9 mouse cellular contexts compared by ENCODE assay signal in the genomic region with DNA sequence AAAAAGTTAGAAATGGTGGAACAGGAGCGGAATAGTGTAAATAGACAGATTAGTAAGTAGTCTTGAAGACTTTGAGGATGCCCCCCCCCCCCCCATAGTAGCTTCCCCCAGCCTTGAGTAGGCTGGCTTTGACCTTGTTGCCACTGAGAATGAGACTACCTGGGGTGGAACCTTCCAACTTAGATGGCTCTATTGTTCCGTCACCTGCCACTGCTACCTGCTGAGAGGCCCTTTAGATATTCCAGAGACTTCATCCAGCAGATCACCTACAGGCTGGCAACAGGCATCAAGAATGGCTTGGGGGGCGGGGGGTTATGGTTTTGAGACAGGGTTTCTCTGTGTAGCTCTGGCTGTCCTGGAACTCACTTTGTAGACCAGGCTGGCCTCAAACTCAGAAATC. TPM values are rescaled to one million over a fixed set of nuclear protein-coding genes. Genes with fewer than 3 reads are reported as not detected.
DNase-seq lines count a peak whose midpoint lies in the region; ATAC-seq lines count a peak whose summit lies in the region.
"Had no signal": no experiment of that assay in that cellular context is flagged by ENCODE, and none has a peak within 500 bp of the region (broad histone marks: within the 10 kb centered on the region; RNA-seq: fewer than 3 reads in every experiment).

No protein-coding gene starts in this region.

- H3K9me3 ChIP-seq in erythroblast, embryonic 14.5 days (ENCODE audit: control insufficient read depth, low read length): no peaks in the 10 kb centered on the region
- no peaks in the 10 kb centered on the region for H3K9me3 ChIP-seq in kidney, embryonic 15.5 days (replicated peaks)
- H3K9me3 ChIP-seq in liver, embryonic 15.5 days (replicated peaks): no peaks in the 10 kb centered on the region
- H3K9me3 ChIP-seq: heart, embryonic 12.5 days had no signal

- no peak overlapping the region for H3K27ac ChIP-seq in kidney, embryonic 15.5 days
- peak overlapping the region; percentile 99; the same call in 1 of the 2 replicates for H3K27ac ChIP-seq in liver, embryonic 15.5 days (replicated peaks)

- H3K4me1 ChIP-seq in erythroblast, embryonic 14.5 days (ENCODE audit: control insufficient read depth): peaks cover 35% of the 10 kb centered on the region
- peaks cover 22% of the 10 kb centered on the region for H3K4me1 ChIP-seq in kidney, embryonic 15.5 days
- peaks cover 29% of the 10 kb centered on the region for H3K4me1 ChIP-seq in liver, embryonic 15.5 days (replicated peaks)

- ATAC-seq in erythroblast, adult 5-6 weeks (replicated peaks; ENCODE audit: low FRiP score, poor library complexity, severe bottlenecking): no peak
- no peak for ATAC-seq in kidney, embryonic 15.5 days (replicated peaks; ENCODE audit: low FRiP score)
- ATAC-seq in liver, embryonic 15.5 days (ENCODE audit: insufficient read depth): no peak

- no peak overlapping the region for H3K4me2 ChIP-seq in kidney, embryonic 15.5 days
- H3K4me2 ChIP-seq in liver, embryonic 15.5 days: peak overlapping the region; percentile 61; the same call in 1 of the 2 replicates

- H3K27me3 ChIP-seq in erythroblast, embryonic 14.5 days (ENCODE audit: control insufficient read depth): no peaks in the 10 kb centered on the region
- H3K27me3 ChIP-seq in kidney, embryonic 15.5 days: no peaks in the 10 kb centered on the region
- H3K27me3 ChIP-seq in liver, embryonic 15.5 days: no peaks in the 10 kb centered on the region
- H3K27me3 ChIP-seq: heart, embryonic 12.5 days had no signal

- peaks cover 34% of the 10 kb centered on the region for H3K36me3 ChIP-seq in erythroblast, embryonic 14.5 days (ENCODE audit: control insufficient read depth)
- H3K36me3 ChIP-seq in kidney, embryonic 15.5 days: peaks cover 17% of the 10 kb centered on the region
- H3K36me3 ChIP-seq in liver, embryonic 15.5 days (replicated peaks): peaks cover 22% of the 10 kb centered on the region

- peak overlapping the region; percentile 90 for H3K4me3 ChIP-seq in erythroblast, embryonic 14.5 days (replicated peaks)
- H3K4me3 ChIP-seq in kidney, embryonic 15.5 days (replicated peaks): 0 out of 2 replicates have a peak overlapping the region, but pooled peaks have one; percentile 89
- H3K4me3 ChIP-seq in liver, embryonic 15.5 days (replicated peaks): peak overlapping the region; percentile 100; the same call in 1 of the 2 replicates

- H3K9ac ChIP-seq in kidney, embryonic 15.5 days: no peak overlapping the region
- H3K9ac ChIP-seq in liver, embryonic 15.5 days: no peak overlapping the region

- no peak for DNase-seq in kidney, postnatal 36 days
- DNase-seq in ES-CJ7 (ENCODE audit: low read depth, low spot score): peak; percentile 96
- DNase-seq in left cerebral cortex, adult 9 months (ENCODE audit: low spot score in 2 of 2): no peak
- no peak for DNase-seq in left cerebral cortex, adult 18-20 months (ENCODE audit: low spot score in 2 of 2)

- 88% methylated on average over 3 of the region's 3 CpGs for WGBS in kidney, embryonic 15.5 days
- WGBS in liver, embryonic 15.5 days (ENCODE audit: insufficient replicate concordance): 67% methylated on average over 3 of the region's 3 CpGs

RNA-seq across cellular contexts. Expression of gene Clk1, which starts 0.7 kb away (rescaled TPM):
- 1.5 and 2.9 TPM in 2 replicates for polyA plus RNA-seq in erythroblast, embryonic 14.5 days (2012)
- total RNA-seq in erythroblast, adult 5-6 weeks (2015; ENCODE audit: low replicate concordance): 1,350 and 1,470 TPM in 2 replicates
- total RNA-seq in erythroblast, adult 5-6 weeks (2017; ENCODE audit: low replicate concordance): 1,532 and 1,795 TPM in 2 replicates
- 185 and 199 TPM in 2 replicates for polyA plus RNA-seq in kidney, embryonic 15.5 days (2015; fragmentation: Nextera tagmentation; extraction: Ambion mirVana)
- polyA plus RNA-seq in liver, embryonic 15.5 days (2015; fragmentation: Nextera tagmentation; extraction: Ambion mirVana): 79.8 TPM in 2 replicates
- 100 to 1,000 TPM; 119 to 126 TPM for total RNA-seq in left cerebral cortex, adult 18-20 months (2021)

RNA-seq across cellular contexts. Expression of gene Nif3l1, which starts 20.4 kb away (rescaled TPM):
- 0.08 and 0.25 TPM in 2 replicates for polyA plus RNA-seq in erythroblast, embryonic 14.5 days (2012)
- total RNA-seq in erythroblast, adult 5-6 weeks (2015; ENCODE audit: low replicate concordance): 0.77 and 13.4 TPM in 2 replicates
- 5.0 and 8.9 TPM in 2 replicates for total RNA-seq in erythroblast, adult 5-6 weeks (2017; ENCODE audit: low replicate concordance)
- 44.7 and 46.7 TPM in 2 replicates for polyA plus RNA-seq in kidney, embryonic 15.5 days (2015; fragmentation: Nextera tagmentation; extraction: Ambion mirVana)
- 13.2 and 13.9 TPM in 2 replicates for polyA plus RNA-seq in liver, embryonic 15.5 days (2015; fragmentation: Nextera tagmentation; extraction: Ambion mirVana)
- total RNA-seq in left cerebral cortex, adult 18-20 months (2021): 10 to 100 TPM; 16.6 to 19.7 TPM

RNA-seq across cellular contexts. Expression of gene Ppil3, which starts 20.7 kb away (rescaled TPM):
- polyA plus RNA-seq in erythroblast, embryonic 14.5 days (2012): 0.40 and 0.43 TPM in 2 replicates
- total RNA-seq in erythroblast, adult 5-6 weeks (2015; ENCODE audit: low replicate concordance): 15.6 and 18.4 TPM in 2 replicates
- total RNA-seq in erythroblast, adult 5-6 weeks (2017; ENCODE audit: low replicate concordance): 7.2 and 13.4 TPM in 2 replicates
- 52.0 and 58.5 TPM in 2 replicates for polyA plus RNA-seq in kidney, embryonic 15.5 days (2015; fragmentation: Nextera tagmentation; extraction: Ambion mirVana)
- polyA plus RNA-seq in liver, embryonic 15.5 days (2015; fragmentation: Nextera tagmentation; extraction: Ambion mirVana): 20.3 and 20.5 TPM in 2 replicates
- total RNA-seq in left cerebral cortex, adult 18-20 months (2021): 10 to 100 TPM; 25.9 to 28.6 TPM

RNA-seq across cellular contexts. Expression of gene Bzw1, which starts 31.9 kb away (rescaled TPM):
- polyA plus RNA-seq in erythroblast, embryonic 14.5 days (2012): 0.15 and 0.30 TPM in 2 replicates
- 53.8 and 57.5 TPM in 2 replicates for total RNA-seq in erythroblast, adult 5-6 weeks (2015; ENCODE audit: low replicate concordance)
- 43.8 and 48.4 TPM in 2 replicates for total RNA-seq in erythroblast, adult 5-6 weeks (2017; ENCODE audit: low replicate concordance)
- polyA plus RNA-seq in kidney, embryonic 15.5 days (2015; fragmentation: Nextera tagmentation; extraction: Ambion mirVana): 367 and 397 TPM in 2 replicates
- polyA plus RNA-seq in liver, embryonic 15.5 days (2015; fragmentation: Nextera tagmentation; extraction: Ambion mirVana): 110 and 123 TPM in 2 replicates
- 100 to 1,000 TPM; 145 TPM for total RNA-seq in left cerebral cortex, adult 18-20 months (2021)

Comparison
In these comparisons a context has a peak if more than half of its experiments do, and no peak if none do; other contexts are left out.
1. RNA of gene Clk1, which starts 0.7 kb away (polyA plus RNA-seq): 185 to 199 TPM in kidney, embryonic 15.5 days and 79.8 TPM in liver, embryonic 15.5 days; 1.5 to 2.9 TPM in erythroblast, embryonic 14.5 days; every median in the first group is over 10 times any median in the second.
2. RNA of gene Nif3l1, which starts 20.4 kb away (polyA plus RNA-seq): 44.7 to 46.7 TPM in kidney, embryonic 15.5 days and 13.2 to 13.9 TPM in liver, embryonic 15.5 days; 0.08 to 0.25 TPM in erythroblast, embryonic 14.5 days; every median in the first group is over 10 times any median in the second.
3. RNA of gene Ppil3, which starts 20.7 kb away (polyA plus RNA-seq): 52.0 to 58.5 TPM in kidney, embryonic 15.5 days and 20.3 to 20.5 TPM in liver, embryonic 15.5 days; 0.40 to 0.43 TPM in erythroblast, embryonic 14.5 days; every median in the first group is over 10 times any median in the second.
4. Peak in every context shown above with its lines, with median percentiles within 50 percentile points of each other: H3K4me3 ChIP-seq.